Mouse (Mus musculus) spleen, postnatal 36 days (tissue): Measurements from ENCODE around the gene Hist2h2aa2.
"Not testable (repeated sequence)": the region's sequence is repeated elsewhere in the genome, so short reads cannot be mapped to it uniquely, and the experiment has no call there.

Experiments used
- DNase-seq, 2 experiments: peaks; one replicate each; pipeline ENCODE4 v3.0.0; 2022; ENCODE audit warnings: low spot score in 2 of 2, mixed read lengths in 1 of 2

Gene Hist2h2aa2

GRCm38 (mm10) chr3:96239949-96240798, at the start of gene Hist2h2aa2:
Gene Hist2h2aa2, minus strand, starts transcription at chr3:96240276.
- peak; percentile 94 to 95 for DNase-seq

DNA sequence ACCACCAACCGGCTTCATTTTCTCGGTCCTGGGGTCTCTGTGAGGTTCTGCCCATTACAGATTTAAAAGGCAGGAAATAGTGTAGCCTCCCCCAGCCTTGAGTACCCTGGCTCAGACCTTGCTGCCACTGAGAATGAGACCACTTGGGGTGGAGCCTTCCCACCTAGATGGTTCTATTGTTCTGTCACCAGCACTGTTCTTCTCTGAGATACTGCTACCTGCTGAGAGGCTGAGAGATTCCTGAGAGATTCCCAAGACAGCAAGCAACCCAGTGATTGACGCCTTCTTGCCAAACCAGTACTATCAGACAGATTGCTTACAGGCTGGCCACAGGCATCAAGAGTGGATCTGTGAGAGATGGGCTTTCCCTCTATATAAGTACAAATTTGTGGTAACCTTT, 49.1 kb upstream of the Hist2h2aa2 start:
- no peak for DNase-seq

DNA sequence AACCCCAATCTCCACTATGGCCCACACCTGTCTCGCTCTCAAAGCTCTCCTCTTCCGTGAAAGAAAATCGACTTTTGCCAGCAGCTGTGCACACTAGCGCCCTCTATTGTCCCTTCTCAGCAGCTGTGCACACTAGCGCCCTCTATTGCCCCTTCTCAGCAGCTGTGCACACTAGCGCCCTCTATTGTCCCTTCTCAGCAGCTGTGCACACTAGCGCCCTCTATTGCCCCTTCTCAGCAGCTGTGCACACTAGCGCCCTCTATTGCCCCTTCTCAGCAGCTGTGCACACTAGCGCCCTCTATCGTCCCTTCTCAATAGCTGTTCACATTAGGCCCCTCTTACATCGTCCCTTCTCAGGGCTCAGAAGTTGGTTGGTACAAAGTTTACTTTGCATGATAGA, 47.3 kb upstream of the Hist2h2aa2 start:
- not testable (repeated sequence) for DNase-seq

GRCm38 (mm10) chr3:96284457-96284856, 44.4 kb upstream of the Hist2h2aa2 start:
- DNase-seq: peak in 1 of 2 experiments; percentile 15

DNA sequence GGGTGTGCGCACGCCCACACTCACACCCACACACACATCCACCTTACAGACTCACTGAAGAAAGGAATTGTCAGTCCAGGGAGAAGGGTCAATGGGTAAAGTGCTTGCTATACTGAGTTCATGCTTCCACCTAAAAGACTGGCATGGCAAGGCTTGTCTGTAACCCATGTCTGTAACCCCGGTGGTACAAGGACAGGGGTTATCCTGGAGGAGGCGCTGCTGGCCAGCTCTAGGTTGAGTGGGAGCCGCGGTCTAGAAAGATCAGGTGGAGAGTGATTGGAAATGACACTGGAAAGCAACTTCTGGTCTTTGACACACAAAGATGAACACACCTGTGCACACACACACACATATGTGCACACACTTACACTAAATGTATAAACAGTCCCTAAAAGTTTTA, 40.6 kb upstream of the Hist2h2aa2 start:
- DNase-seq: no peak

DNA sequence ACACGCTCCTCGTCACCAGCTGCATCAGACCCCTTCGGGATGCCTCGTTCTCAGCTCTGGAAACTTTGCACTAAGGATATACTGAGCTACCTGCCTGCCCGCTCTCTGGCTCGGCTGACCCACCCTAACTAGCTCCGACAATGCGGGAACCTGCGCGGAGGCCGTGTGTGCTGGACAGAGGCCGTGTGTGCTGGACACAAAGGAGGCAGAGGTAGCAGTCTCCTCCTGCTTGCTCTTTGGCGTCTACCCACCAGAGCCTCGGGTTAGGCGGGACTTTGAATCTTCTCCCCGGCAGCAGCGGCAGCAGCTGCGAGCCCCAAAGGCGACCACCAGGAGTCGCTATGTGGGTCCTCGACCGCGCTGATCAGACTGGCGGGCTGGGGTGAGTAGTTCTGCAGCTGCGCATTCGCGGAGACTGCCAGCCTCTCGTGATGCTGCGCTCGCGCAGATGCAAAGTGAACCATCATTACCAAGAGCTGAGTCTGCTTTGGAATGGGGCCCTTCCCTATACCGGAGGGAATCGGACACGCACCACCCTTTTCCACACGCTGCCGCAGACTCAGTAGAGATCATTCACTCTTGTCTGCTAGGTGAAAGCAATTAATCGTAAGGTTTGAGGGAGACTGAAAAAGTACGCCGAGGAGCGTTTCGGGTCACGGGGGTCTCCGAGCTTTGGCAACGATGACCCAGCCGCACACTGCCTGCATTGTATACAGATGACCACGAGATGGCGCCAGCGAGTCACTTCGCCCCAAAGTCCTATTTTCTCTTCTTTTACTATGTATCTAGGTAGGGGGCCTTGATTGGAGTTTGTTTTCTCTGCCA, 37.9 kb upstream of the Hist2h2aa2 start:
- DNase-seq: peak; percentile 90 to 91

- peak; percentile 68 to 76 for DNase-seq
Observed at GRCm38 (mm10) chr3:96277428-96277799, 37.3 kb upstream of the Hist2h2aa2 start.

GRCm38 (mm10) chr3:96273591-96274465, 33.8 kb upstream of the Hist2h2aa2 start:
- peak; percentile 46 to 47 for DNase-seq

DNA sequence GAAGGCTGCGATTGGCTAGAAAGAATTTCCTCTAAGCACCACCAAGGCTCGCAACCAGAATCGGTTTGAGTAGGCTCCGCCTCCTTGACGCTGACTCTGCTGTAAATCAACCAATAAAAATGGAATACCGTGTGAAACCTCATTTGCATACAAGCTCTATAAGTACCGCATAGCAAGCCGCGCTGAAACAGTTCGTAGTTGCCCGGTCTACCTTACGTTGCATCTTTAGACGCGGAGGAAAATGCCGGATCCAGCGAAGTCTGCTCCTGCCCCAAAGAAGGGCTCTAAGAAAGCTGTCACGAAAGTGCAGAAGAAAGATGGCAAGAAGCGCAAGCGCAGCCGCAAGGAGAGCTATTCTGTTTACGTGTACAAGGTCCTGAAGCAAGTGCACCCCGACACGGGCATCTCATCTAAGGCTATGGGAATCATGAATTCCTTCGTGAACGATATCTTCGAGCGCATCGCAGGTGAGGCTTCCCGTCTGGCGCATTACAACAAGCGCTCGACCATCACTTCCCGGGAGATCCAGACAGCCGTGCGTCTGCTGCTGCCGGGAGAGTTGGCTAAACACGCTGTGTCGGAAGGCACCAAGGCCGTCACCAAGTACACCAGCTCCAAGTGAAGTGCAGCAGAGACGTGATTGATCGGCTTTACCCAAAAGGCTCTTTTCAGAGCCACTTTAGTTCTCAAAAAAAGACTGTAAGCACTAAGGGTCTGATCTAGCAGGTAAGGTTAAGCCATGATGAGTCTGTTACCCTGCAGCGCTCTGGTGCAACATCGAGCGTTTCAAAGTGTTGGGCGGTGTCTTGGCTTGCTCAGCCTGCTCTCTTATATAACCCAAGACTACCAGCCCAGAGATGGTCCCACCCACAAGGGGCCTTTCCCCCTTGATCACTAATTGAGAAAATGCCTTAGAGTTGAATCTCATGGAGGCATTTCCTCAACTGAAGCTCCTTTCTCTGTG, 29.7 kb upstream of the Hist2h2aa2 start, which contains the start of gene Hist2h2bb:
Gene Hist2h2bb (plus strand): TSS at position 242 of the 964 bp plus-strand sequence.
- DNase-seq: peak; percentile 94 to 97

GRCm38 (mm10) chr3:96268776-96269378, 28.8 kb upstream of the Hist2h2aa2 start:
- not testable (repeated sequence) for DNase-seq

DNA sequence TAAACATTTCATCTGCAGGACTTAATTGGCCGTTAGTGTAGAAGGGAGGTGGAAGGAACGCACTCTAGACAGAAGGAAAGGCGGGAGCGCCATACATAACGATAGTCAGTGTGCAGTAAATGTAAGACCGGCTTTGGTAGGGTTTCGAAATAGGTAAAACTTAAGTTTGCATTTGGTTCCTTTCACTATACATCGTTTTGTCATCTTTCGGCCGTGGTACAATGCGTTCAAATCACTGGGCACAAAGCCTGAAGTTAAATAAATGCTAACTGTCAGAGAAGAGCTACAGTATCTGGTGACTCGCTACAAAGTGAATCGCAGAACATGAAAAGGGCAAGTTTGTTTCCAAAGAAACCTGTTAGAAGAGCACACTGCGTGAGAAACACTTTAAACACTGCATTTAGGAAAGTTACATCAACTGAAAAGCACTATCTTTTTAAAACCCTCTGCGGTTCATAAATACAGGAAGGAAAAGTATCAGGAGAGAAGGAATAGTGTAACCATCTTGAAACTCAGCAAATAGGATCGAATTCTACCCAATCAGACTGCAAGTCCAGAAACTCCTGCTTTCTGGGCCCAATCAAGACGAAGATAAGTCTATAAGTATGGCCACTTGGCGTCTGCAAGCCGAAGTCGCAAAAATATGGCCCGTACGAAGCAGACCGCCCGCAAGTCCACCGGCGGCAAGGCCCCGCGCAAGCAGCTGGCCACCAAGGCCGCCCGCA, 28.1 kb upstream of the Hist2h2aa2 start, which contains the start of gene Hist2h3b:
Gene Hist2h3b (plus strand): TSS at position 604 of the 725 bp plus-strand sequence.
- peak; percentile 84 to 86 for DNase-seq

GRCm38 (mm10) chr3:96267541-96267940, 27.5 kb upstream of the Hist2h2aa2 start:
- DNase-seq: no peak

DNA sequence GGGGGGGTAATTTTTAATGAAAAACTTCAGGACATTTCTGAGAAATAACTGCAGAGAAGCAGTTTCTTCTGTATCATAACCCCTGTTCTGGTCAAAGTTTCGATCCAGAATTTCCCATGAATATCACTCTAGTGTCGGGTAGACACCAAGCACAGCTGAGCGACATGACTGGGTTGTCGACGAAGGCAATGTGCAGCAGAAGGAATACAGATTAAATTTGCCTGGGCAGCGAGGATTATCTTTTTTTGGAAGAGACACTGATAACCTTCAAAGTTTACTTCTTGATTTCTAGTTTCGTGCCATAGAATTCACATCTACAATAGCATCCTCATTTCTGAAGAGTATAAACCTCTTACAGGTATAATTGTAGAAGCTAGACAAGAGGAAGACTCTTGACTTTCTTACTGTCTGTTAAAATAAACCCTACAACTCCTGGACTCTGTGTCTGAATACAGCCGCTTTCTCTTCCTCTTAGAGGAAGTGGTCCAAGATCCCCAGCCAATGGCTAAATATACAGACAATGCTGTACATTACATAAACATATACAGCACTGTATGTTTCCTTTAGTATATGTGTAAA, 26.1 kb upstream of the Hist2h2aa2 start:
- DNase-seq: no peak

- DNase-seq: no peak
Observed at GRCm38 (mm10) chr3:96264404-96264949, 24.4 kb upstream of the Hist2h2aa2 start.

GRCm38 (mm10) chr3:96263558-96264403, 23.7 kb upstream of the Hist2h2aa2 start:
- peak in 1 of 2 experiments; percentile 36 for DNase-seq

GRCm38 (mm10) chr3:96262979-96263550, 23.0 kb upstream of the Hist2h2aa2 start, which contains the start of gene Hist2h4:
Gene Hist2h4, minus strand, starts transcription at chr3:96263311.
- DNase-seq: peak; percentile 94 to 97
